Mouse (Mus musculus) heart, postnatal 0 days (tissue): ENCODE results near the gene Ctf1.

Source experiments
- CTCF ChIP-seq: IDR thresholded peaks from 2 replicates; pipeline ENCODE4 v1.5.1; 2016; ENCODE audit warnings: antibody characterized with exemption, control low read depth, low read depth
- EP300 ChIP-seq: IDR thresholded peaks from 2 replicates; pipeline ENCODE4 v1.6.1; 2016; ENCODE audit warnings: antibody characterized with exemption, low read depth

DNA sequence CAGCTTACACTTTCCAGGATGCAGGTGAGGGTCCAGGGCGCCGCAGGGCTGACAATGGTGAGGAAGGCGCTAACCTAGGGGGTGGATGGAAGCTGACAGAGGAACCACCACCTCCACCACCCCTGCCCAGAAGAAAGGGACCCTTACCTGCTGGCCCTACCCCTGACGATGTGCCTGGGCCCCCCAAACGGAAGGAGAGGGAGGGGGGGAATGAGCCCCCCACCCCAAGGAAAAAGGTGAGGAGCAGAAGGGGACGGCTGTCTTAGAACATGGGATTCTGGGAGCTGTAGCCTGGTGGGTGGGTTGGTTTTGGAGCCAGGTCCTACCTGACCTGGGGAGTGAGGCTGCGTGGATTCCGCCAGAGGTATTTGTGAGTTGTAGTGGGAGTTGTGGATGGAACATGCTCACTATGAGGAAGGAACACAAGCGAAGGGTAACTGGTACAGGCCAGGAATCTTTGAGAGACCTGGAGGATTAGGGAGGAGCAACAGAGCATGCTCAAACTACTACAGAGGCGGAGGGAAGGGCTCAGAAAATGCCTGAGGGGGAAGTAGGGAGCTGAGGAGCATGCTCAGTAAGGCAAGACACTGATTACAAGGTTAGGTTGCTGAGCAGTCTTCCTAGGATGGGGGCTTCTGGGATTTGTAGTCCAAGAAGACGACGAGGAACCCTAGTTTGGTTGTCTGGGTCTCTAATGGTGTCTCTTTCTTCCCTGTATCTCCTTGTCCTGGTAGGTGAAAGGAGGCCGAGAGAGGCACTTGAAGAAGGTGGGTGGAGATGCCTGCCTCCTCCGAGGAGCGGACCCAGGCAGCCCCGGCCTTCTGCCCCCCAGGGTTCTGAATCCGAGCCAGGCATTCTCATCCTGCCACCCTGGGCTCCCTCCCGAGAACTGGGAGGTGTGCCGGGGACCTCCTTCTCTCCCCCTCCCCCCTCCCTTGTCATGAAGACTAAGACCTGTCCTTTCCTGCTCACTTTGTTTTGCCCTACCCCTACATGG is 37.9 kb downstream of the Ctf1 start:
- TF ChIP-seq CTCF (no peak), EP300 (no peak)
